Comparison of ENCODE assay signal across 9 mouse cellular contexts in the genomic region with DNA sequence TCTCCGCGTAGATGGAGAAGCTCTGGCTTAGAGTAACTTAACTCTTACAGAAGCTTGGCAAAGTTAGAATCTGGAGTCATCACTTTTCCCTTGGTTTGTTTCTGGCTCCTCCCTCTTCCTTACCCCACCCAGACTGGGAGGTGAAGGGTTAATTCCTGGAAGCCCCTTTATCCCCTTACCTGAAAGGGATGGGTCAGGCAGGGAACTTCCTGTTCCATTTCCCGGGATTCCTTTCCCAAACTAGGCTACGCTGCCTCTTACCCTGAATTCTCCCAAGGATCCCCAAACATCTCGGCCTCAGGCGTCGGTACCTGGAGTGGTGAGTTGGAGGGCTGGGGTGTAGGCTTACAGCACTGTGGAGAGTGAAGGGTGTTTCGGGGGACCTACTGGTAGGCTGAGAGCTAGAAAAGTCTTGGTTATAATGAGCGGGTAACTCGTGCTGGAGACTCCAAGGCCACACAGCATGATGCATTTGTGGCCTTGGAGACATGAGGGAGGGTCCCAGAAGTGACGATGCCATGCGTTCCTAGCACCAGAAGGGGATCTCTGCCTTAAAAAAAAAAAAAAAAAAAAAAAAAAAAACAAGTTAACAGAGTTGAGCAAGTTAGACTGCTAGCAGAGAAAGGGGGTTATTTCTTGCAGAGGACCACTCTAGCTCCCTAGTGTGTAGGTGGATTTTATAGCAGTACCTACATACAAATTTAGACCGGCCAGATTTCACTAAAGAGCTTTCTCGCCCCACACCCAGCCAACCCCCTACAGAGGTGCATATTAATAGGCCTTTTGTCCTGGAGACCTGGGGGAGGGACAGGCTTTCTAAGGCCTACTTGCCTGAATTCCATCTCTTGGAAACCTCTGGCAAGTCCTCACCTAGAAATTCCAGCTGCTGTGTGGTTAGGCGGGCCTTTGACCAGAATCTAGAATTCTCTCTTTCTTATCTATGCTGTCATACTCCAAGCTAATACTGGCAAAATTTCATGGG. TPM values are rescaled to one million over a fixed set of nuclear protein-coding genes. Genes with fewer than 3 reads are reported as not detected.
DNase-seq lines count a peak whose midpoint lies in the region; ATAC-seq and TF ChIP-seq lines count a peak whose summit lies in the region.
"Had no signal": no experiment of that assay in that cellular context is flagged by ENCODE, and none has a peak within 500 bp of the region (broad histone marks: within the 10 kb centered on the region; RNA-seq: fewer than 3 reads in every experiment).

Gene Zscan10 (plus strand): TSS at position 216 of the 982 bp plus-strand sequence.

- intact Hi-C loops in heart, postnatal 10 days (cut with DNase I): no loop called here

- peak; percentile 64 for TF ChIP-seq EP300 in ES-Bruce4 (IDR thresholded peaks at IDR 0.05; ENCODE audit: insufficient read depth, low read depth, low read length)

- H3K27me3 ChIP-seq in heart, embryonic 13.5 days (replicated peaks): no peaks in the 10 kb centered on the region
- no peaks in the 10 kb centered on the region for H3K27me3 ChIP-seq in ES-Bruce4 (ENCODE audit: control insufficient read depth, insufficient read depth, low read length, poor library complexity, severe bottlenecking)
- 0 out of 2 replicates have a peak, but pooled peaks cover 2% of the 10 kb centered on the region for H3K27me3 ChIP-seq in forebrain, embryonic 14.5 days (replicated peaks; ENCODE audit: control insufficient read depth, insufficient read depth, low read length)
- no peaks in the 10 kb centered on the region for H3K27me3 ChIP-seq in liver, embryonic 15.5 days

- H3K9me3 ChIP-seq in heart, embryonic 13.5 days: no peaks in the 10 kb centered on the region
- no peaks in the 10 kb centered on the region for H3K9me3 ChIP-seq in ES-Bruce4 (replicated peaks; ENCODE audit: control insufficient read depth, insufficient read depth, low read length, poor library complexity, severe bottlenecking)
- H3K9me3 ChIP-seq in forebrain, embryonic 14.5 days (replicated peaks; ENCODE audit: control insufficient read depth, low read length): no peaks in the 10 kb centered on the region
- no peaks in the 10 kb centered on the region for H3K9me3 ChIP-seq in liver, embryonic 15.5 days (replicated peaks)

- ATAC-seq in heart, embryonic 13.5 days (ENCODE audit: extremely low read depth, insufficient number of reproducible peaks, low FRiP score, low TSS enrichment): no peak
- ATAC-seq in forebrain, embryonic 14.5 days: no peak
- ATAC-seq in liver, embryonic 15.5 days (ENCODE audit: insufficient read depth): no peak
- ATAC-seq: Patski had no signal

- no peak for TF ChIP-seq POLR2A in ES-Bruce4 (IDR thresholded peaks at IDR 0.05; ENCODE audit: insufficient read depth, low read length)

- no peak for TF ChIP-seq CTCF in ES-Bruce4 (IDR thresholded peaks at IDR 0.05; ENCODE audit: low read depth, low read length)

- peak within 1 kb of the TSS; percentile 93; the same call in 1 of the 2 replicates for H3K27ac ChIP-seq in heart, embryonic 13.5 days (replicated peaks)
- peak within 1 kb of the TSS; percentile 98 for H3K27ac ChIP-seq in ES-Bruce4 (ENCODE audit: insufficient read depth, low read length)
- no peak within 1 kb of the TSS for H3K27ac ChIP-seq in forebrain, embryonic 14.5 days (ENCODE audit: low read depth, low read length)
- no peak within 1 kb of the TSS for H3K27ac ChIP-seq in liver, embryonic 15.5 days (replicated peaks)

- peak within 1 kb of the TSS; percentile 54 for H3K4me3 ChIP-seq in heart, embryonic 13.5 days
- peak within 1 kb of the TSS; percentile 89 for H3K4me3 ChIP-seq in ES-Bruce4 (ENCODE audit: low read depth, low read length)
- H3K4me3 ChIP-seq in forebrain, embryonic 14.5 days (ENCODE audit: low read depth, low read length): no peak within 1 kb of the TSS
- H3K4me3 ChIP-seq in liver, embryonic 15.5 days (replicated peaks): peak within 1 kb of the TSS; percentile 56; the same call in 1 of the 2 replicates

- DNase-seq in heart, postnatal 10 days: no peak
- no peak for DNase-seq in forebrain, embryonic 14.5 days (ENCODE audit: low spot score)
- no peak for DNase-seq in right cerebral cortex, adult 18-20 months
- no peak for DNase-seq in right cerebral cortex, postnatal 25 days
- DNase-seq in ovary, adult 18-20 months (ENCODE audit: low spot score): no peak

- H3K36me3 ChIP-seq in heart, embryonic 13.5 days: no peaks in the 10 kb centered on the region
- 0 out of 2 replicates have a peak, but pooled peaks cover 2% of the 10 kb centered on the region for H3K36me3 ChIP-seq in ES-Bruce4 (ENCODE audit: control insufficient read depth, insufficient read depth, low read length, poor library complexity, severe bottlenecking)
- H3K36me3 ChIP-seq in forebrain, embryonic 14.5 days (ENCODE audit: control insufficient read depth, insufficient read depth, low read length): no peaks in the 10 kb centered on the region
- H3K36me3 ChIP-seq in liver, embryonic 15.5 days (replicated peaks): no peaks in the 10 kb centered on the region

- peak within 1 kb of the TSS; percentile 88 for H3K4me2 ChIP-seq in heart, embryonic 13.5 days
- peak within 1 kb of the TSS; percentile 63 for H3K4me2 ChIP-seq in forebrain, embryonic 14.5 days (ENCODE audit: low read length)
- peak within 1 kb of the TSS; percentile 79 for H3K4me2 ChIP-seq in liver, embryonic 15.5 days

- 47% methylated on average over 15 of the region's 15 CpGs for WGBS in heart, embryonic 13.5 days
- 26% methylated on average over 15 of the region's 15 CpGs for WGBS in forebrain, embryonic 14.5 days
- WGBS in liver, embryonic 15.5 days (ENCODE audit: insufficient replicate concordance): 67% methylated on average over 15 of the region's 15 CpGs

- peak within 1 kb of the TSS; percentile 86 for H3K9ac ChIP-seq in heart, embryonic 13.5 days
- H3K9ac ChIP-seq in ES-Bruce4 (ENCODE audit: low read depth, poor library complexity, severe bottlenecking): peak within 1 kb of the TSS; percentile 92
- peak within 1 kb of the TSS; percentile 55; the same call in 1 of the 2 replicates for H3K9ac ChIP-seq in forebrain, embryonic 14.5 days (ENCODE audit: low read length)
- no peak within 1 kb of the TSS for H3K9ac ChIP-seq in liver, embryonic 15.5 days

- H3K4me1 ChIP-seq in heart, embryonic 13.5 days: peaks cover 13% of the 10 kb centered on the region
- no peaks in the 10 kb centered on the region for H3K4me1 ChIP-seq in ES-Bruce4 (ENCODE audit: control insufficient read depth, insufficient read depth, low read length)
- peaks cover 6% of the 10 kb centered on the region; the same call in 1 of the 2 replicates for H3K4me1 ChIP-seq in forebrain, embryonic 14.5 days (ENCODE audit: control insufficient read depth, insufficient read depth, low read length)
- H3K4me1 ChIP-seq in liver, embryonic 15.5 days (replicated peaks): peaks cover 18% of the 10 kb centered on the region

RNA-seq across cellular contexts. Expression of gene Zscan10, which starts in this region (rescaled TPM):
- polyA plus RNA-seq in heart, embryonic 13.5 days (2015; fragmentation: Nextera tagmentation; extraction: Ambion mirVana): not detected in 2 replicates
- not detected for total RNA-seq in heart, postnatal 10 days (2021)
- polyA plus RNA-seq in ES-Bruce4 (2011; ENCODE audit: insufficient read depth, insufficient read length, low read depth, missing spikeins): 51.8 and 58.5 TPM in 2 replicates
- polyA plus RNA-seq in forebrain, embryonic 14.5 days (2014; fragmentation: Nextera tagmentation; extraction: Ambion mirVana): not detected in 2 replicates
- 0.16 TPM in 1 of 2 replicates, not detected in the other for polyA plus RNA-seq in liver, embryonic 15.5 days (2015; fragmentation: Nextera tagmentation; extraction: Ambion mirVana)
- polyA plus RNA-seq: Patski had no signal

Comparison
In these comparisons a context has a peak if more than half of its experiments do, and no peak if none do; other contexts are left out.
1. RNA of gene Zscan10 (polyA plus RNA-seq): 51.8 to 58.5 TPM in ES-Bruce4; not detected in forebrain, embryonic 14.5 days, 0.16 TPM in liver, embryonic 15.5 days and not detected in heart, embryonic 13.5 days; every median in the first group is over 10 times any median in the second.
2. H3K27ac ChIP-seq: peak in heart, embryonic 13.5 days (single experiment) and ES-Bruce4 (single experiment); none in forebrain, embryonic 14.5 days (single experiment) and liver, embryonic 15.5 days (single experiment).
3. Peak in every context shown above with its lines, with median percentiles within 50 percentile points of each other: H3K4me2 ChIP-seq.